Mouse (Mus musculus) forebrain, postnatal 0 days (tissue): ENCODE results near the gene Etfa. TPM values are rescaled to one million over a fixed set of nuclear protein-coding genes. Genes with fewer than 3 reads are reported as not detected.

Experiments
- ATAC-seq: fragments of 200-750 bp; cut with Nextera tagmentation; 2 replicates; pipeline ENCODE4 v1.8.0; 2017; ENCODE audit warnings: mild to moderate bottlenecking, moderate library complexity
- DNase-seq: peaks from one replicate; pipeline ENCODE4 v3.0.0-alpha.2; 2015
- H3K27ac ChIP-seq: fragments of 300-500 bp; sonication (generic); 2 replicates; pipeline ENCODE4 v1.5.1; 2014; ENCODE audit warnings: low read depth, mild to moderate bottlenecking, antibody characterized with exemption, low read length, moderate library complexity, mixed read lengths
- H3K27me3 ChIP-seq: fragments of 300-500 bp; sonication (generic); 2 replicates; pipeline ENCODE4 v1.6.1; 2014; ENCODE audit warnings: mild to moderate bottlenecking, low read length, mixed read lengths; ENCODE audit not compliant: insufficient read depth
- H3K36me3 ChIP-seq: fragments of 300-500 bp; sonication (generic); 2 replicates; pipeline ENCODE4 v1.6.1; 2014; ENCODE audit warnings: mild to moderate bottlenecking, moderate library complexity; ENCODE audit not compliant: insufficient read depth
- H3K4me1 ChIP-seq: fragments of 300-500 bp; sonication (generic); 2 replicates; pipeline ENCODE4 v1.6.1; 2014; ENCODE audit warnings: antibody characterized with exemption; ENCODE audit not compliant: insufficient read depth
- H3K4me2 ChIP-seq: fragments of 300-500 bp; sonication (generic); 2 replicates; pipeline ENCODE4 v1.6.1; 2014; ENCODE audit warnings: low read depth, mild to moderate bottlenecking, moderate library complexity
- H3K4me3 ChIP-seq: fragments of 300-500 bp; sonication (generic); 2 replicates; pipeline ENCODE4 v1.5.1; 2014; ENCODE audit warnings: low read depth, low read length, mixed read lengths
- H3K9ac ChIP-seq: fragments of 300-500 bp; sonication (generic); 2 replicates; pipeline ENCODE4 v1.6.1; 2014; ENCODE audit warnings: mild to moderate bottlenecking
- H3K9me3 ChIP-seq: fragments of 300-500 bp; sonication (generic); 2 replicates; pipeline ENCODE4 v1.6.1; 2016; ENCODE audit warnings: low read length
- CTCF ChIP-seq: sonication (generic); IDR thresholded peaks from 2 replicates; pipeline ENCODE4 v1.5.1; 2016; ENCODE audit warnings: antibody characterized with exemption, control low read depth, low read depth
- WGBS: fragments of 180-500 bp; shearing (Covaris S2); extraction: QIAGEN DNeasy Blood & Tissue Kit; methylation state at CpG from one replicate; pipeline ENCODE4 v1.1.7; 2014; 5-methylcytosine and 5-hydroxymethylcytosine counted together
- polyA plus RNA-seq: library from polyadenylated mRNA; unstranded; fragments of >200 nt; fragmentation: Nextera tagmentation; extraction: Ambion mirVana; gene quantifications from 2 replicates; pipeline ENCODE4 v1.2.1, GENCODE M21; 2015
- total RNA-seq: library from RNA; depleted of rRNA; stranded (reverse); fragments of >200 nt; gene quantifications from 2 replicates; pipeline ENCODE4 v1.2.3, GENCODE M21; 2014

Gene Etfa
- total and polyA plus RNA-seq, 2 experiments from 2014 or later: 17.9 to 96.0 TPM

- peak overlapping the region; percentile 81 for H3K9ac ChIP-seq
- peak overlapping the region; percentile 85 for H3K4me3 ChIP-seq
- H3K27ac ChIP-seq: peak overlapping the region; percentile 80
- H3K27me3 ChIP-seq: no peaks in the 10 kb centered on the region
- ATAC-seq (peak; percentile 61), DNase-seq (peak; percentile 27)
- WGBS: under 1% methylated on average over 32 of the region's 32 CpGs
- no peaks in the 10 kb centered on the region for H3K36me3 ChIP-seq
- H3K4me2 ChIP-seq: peak overlapping the region; percentile 95
- no peaks in the 10 kb centered on the region for H3K9me3 ChIP-seq
- TF ChIP-seq CTCF: no peak
- peaks cover 7% of the 10 kb centered on the region; the same call in 1 of the 2 replicates for H3K4me1 ChIP-seq
Observed at GRCm38 (mm10) chr9:55511521-55511993, 486 bp downstream of the Etfa start.

DNA sequence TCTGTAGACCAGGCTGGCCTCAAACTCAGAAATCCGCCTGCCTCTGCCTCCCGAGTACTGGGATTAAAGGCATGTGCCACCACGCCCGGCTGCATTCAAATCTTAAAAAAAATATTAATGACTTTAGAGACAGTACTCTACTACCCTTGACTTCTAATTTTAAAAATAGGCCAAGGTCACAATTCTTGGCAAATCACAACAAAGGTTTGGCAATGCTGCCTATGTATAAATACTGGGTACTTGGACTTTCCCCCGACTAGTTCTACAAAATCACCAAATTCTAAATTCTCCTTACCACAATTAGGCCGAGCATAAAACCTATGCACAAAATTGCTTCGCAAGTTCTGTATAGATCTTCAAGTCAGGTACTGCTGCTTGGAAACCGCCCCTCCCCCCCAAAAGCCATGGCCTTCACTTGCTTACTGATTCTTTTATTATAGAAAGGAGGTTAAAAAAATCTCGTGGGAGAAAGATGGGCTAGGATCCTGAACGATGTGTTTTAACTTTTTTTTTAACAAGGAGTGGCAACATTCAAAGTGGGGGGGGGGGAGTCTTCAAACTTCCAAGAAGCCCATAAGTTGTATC, 1.3 kb downstream of the Etfa start:
- Histone ChIP-seq H3K9me3 (no peaks in the 10 kb centered on the region), H3K27ac (no peak overlapping the region), H3K4me1 (peaks cover 7% of the 10 kb centered on the region; the same call in 1 of the 2 replicates), H3K4me3 (no peak overlapping the region; the same call in 1 of the 2 replicates), H3K4me2 (peak overlapping the region; percentile 95; the same call in 1 of the 2 replicates), H3K27me3 (no peaks in the 10 kb centered on the region), H3K9ac (no peak overlapping the region), H3K36me3 (no peaks in the 10 kb centered on the region)
- ATAC-seq (no peak), DNase-seq (no peak)
- no peak for TF ChIP-seq CTCF
- WGBS: 81% methylated on average over 10 of the region's 10 CpGs

DNA sequence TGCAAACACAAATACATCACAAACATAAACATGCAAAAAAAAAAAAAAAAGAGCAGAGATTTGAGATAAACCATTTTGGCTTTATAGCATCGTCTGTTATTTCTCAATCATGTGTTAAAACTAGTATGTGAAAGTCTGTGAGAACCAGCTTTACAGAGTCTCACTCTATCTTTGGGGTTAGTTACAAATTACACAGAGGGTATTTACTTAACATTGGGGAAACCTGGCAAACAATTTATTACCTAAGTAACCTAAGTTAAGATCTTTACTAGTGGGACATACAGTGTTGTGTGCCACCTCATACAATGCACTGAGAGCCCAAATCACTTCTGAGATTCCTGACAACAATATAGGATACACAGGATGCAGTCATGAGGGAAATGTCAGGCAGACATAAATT, 2.3 kb downstream of the Etfa start:
- Histone ChIP-seq H3K9ac (no peak overlapping the region), H3K4me1 (peaks cover 7% of the 10 kb centered on the region; the same call in 1 of the 2 replicates), H3K36me3 (no peaks in the 10 kb centered on the region), H3K9me3 (no peaks in the 10 kb centered on the region), H3K4me3 (no peak overlapping the region), H3K27ac (no peak overlapping the region), H3K27me3 (no peaks in the 10 kb centered on the region), H3K4me2 (no peak overlapping the region)
- DNase-seq (no peak), ATAC-seq (no peak)
- 94% methylated on average over 1 of the region's 1 CpGs for WGBS
- no peak for TF ChIP-seq CTCF

DNA sequence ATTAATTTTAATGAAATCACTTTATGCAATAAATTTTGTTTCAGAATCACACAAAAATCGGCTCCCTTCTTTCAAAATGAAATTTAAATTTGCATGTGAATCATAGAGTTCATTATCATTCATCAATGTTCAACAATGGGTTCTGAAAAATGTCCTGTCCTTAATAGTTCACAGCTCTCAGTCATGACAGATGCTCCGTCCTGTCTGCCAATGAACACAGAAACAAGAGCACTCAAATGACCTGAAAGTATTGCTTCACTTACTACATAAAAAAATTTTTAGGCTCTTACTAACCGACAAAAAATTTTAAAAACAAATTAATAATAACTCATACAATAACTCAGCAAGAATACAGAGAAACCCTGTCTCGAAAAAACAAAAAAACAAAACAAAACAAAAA, 3.3 kb downstream of the Etfa start:
- Histone ChIP-seq H3K4me1 (peaks cover 7% of the 10 kb centered on the region; the same call in 1 of the 2 replicates), H3K4me3 (no peak overlapping the region), H3K9me3 (no peaks in the 10 kb centered on the region), H3K36me3 (no peaks in the 10 kb centered on the region), H3K9ac (no peak overlapping the region), H3K27ac (no peak overlapping the region), H3K4me2 (no peak overlapping the region), H3K27me3 (no peaks in the 10 kb centered on the region)
- no peak for ATAC-seq
- no peak for DNase-seq
- no peak for TF ChIP-seq CTCF
- WGBS: 45% methylated on average over 4 of the region's 4 CpGs

GRCm38 (mm10) chr9:55507922-55508321, 4.1 kb downstream of the Etfa start:
- no peak overlapping the region for H3K27ac ChIP-seq
- H3K9ac ChIP-seq: no peak overlapping the region
- peaks cover 7% of the 10 kb centered on the region; the same call in 1 of the 2 replicates for H3K4me1 ChIP-seq
- no peaks in the 10 kb centered on the region for H3K27me3 ChIP-seq
- no peak overlapping the region for H3K4me2 ChIP-seq
- TF ChIP-seq CTCF: no peak
- no peaks in the 10 kb centered on the region for H3K9me3 ChIP-seq
- H3K36me3 ChIP-seq: no peaks in the 10 kb centered on the region
- WGBS: 77% methylated on average over 3 of the region's 3 CpGs
- no peak overlapping the region for H3K4me3 ChIP-seq
- no peak for DNase-seq
- ATAC-seq: no peak

DNA sequence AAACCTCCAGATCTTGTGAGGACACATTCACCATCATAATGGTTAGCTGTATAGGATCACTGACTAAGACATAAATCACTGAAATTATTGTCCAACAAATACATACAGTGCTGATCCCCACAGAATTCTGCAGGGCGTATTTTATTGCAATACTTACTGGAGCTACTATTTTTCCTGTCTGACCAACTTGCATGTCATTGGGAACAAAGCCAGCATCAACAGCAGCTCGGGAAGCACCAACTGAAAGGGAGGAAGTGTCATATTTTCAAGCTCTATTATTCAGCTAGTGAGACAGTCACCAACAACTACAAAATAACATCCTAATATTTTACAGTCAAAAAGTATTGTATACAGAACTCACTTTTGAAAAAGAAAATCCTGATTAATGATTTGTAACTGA, 29.9 kb downstream of the Etfa start:
- TF ChIP-seq CTCF: no peak
- no peak overlapping the region for H3K4me2 ChIP-seq
- H3K4me3 ChIP-seq: no peak overlapping the region
- H3K9me3 ChIP-seq: no peaks in the 10 kb centered on the region
- DNase-seq: no peak
- no peaks in the 10 kb centered on the region for H3K27me3 ChIP-seq
- 44% methylated on average over 2 of the region's 2 CpGs for WGBS
- no peaks in the 10 kb centered on the region for H3K4me1 ChIP-seq
- no peaks in the 10 kb centered on the region for H3K36me3 ChIP-seq
- H3K27ac ChIP-seq: no peak overlapping the region
- ATAC-seq: no peak
- H3K9ac ChIP-seq: no peak overlapping the region

DNA sequence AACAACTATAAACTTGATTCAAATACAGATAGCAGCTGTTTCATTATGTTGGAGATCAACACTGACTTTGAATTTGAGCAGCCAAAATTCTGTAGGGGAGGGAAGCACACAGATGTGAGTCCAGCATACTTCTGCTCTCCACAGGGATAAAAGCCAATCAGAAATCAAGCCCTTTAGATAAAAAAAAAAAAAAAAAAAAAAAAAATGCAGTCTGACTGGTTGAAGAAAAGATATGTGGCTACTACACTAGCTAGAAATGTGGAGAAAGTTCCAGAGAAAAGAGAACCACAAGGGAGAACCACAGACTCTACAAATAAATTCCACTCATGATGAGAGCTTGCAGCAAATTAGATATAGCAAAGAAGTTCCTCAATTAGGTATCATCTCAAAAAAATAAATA, 33.3 kb downstream of the Etfa start:
- DNase-seq: no peak
- H3K9ac ChIP-seq: no peak overlapping the region

More for the DNA sequence above, 33.3 kb downstream of the Etfa start:
- Histone ChIP-seq H3K4me1 (no peaks in the 10 kb centered on the region), H3K36me3 (no peaks in the 10 kb centered on the region), H3K27me3 (no peaks in the 10 kb centered on the region), H3K9me3 (no peaks in the 10 kb centered on the region), H3K4me3 (no peak overlapping the region), H3K27ac (no peak overlapping the region), H3K4me2 (no peak overlapping the region)
- no peak for ATAC-seq
- no peak for TF ChIP-seq CTCF
